Mouse (Mus musculus): ENCODE measurements at regions not wholly inside any gene's neighbourhood (a gene's known extent, or its start where the extent isn't known, plus 50 kb on each side); places are given as distances from the start of the nearest gene placed in this dataset.

GRCm38 (mm10) chr11:64859636-64860035 is 119.2 kb upstream of the Elac2 start:
- TF ChIP-seq POLR2A (IDR thresholded peaks at IDR 0.05; ENCODE audit: low read depth, low read length) (no peak), CTCF (IDR thresholded peaks at IDR 0.05; ENCODE audit: borderline replicate concordance, insufficient read depth, low read length) (no peak)

All from embryonic fibroblast, embryonic 13.5 days (primary cell).